Mouse (Mus musculus) C2C12 (cell line): ENCODE results near the gene Cyp24a1. TPM values are rescaled to one million over a fixed set of nuclear protein-coding genes. Genes with fewer than 3 reads are reported as not detected.

Source experiments
- H3K27me3 ChIP-seq: one replicate; pipeline ENCODE4 v1.6.1; 2011; ENCODE audit not compliant: control insufficient read depth, insufficient read depth, insufficient read length
- H3K36me3 ChIP-seq: one replicate; pipeline ENCODE4 v1.6.1; 2011; ENCODE audit not compliant: control insufficient read depth, insufficient read depth
- H3K4me3 ChIP-seq: one replicate; pipeline ENCODE4 v1.5.1; 2011; ENCODE audit warnings: mild to moderate bottlenecking, control low read depth; ENCODE audit not compliant: poor library complexity, insufficient read depth, severe bottlenecking
- H3K79me2 ChIP-seq: one replicate; pipeline ENCODE4 v1.6.1; 2011; ENCODE audit not compliant: control insufficient read depth, insufficient read depth
- H3K79me3 ChIP-seq: one replicate; pipeline ENCODE4 v1.6.1; 2011; ENCODE audit warnings: low read depth, control low read depth
- H3ac ChIP-seq: one replicate; pipeline ENCODE3; 2011; ENCODE audit warnings: low read depth; ENCODE audit not compliant: control insufficient read depth, insufficient read length
- CEBPB ChIP-seq: IDR thresholded peaks from one replicate; pipeline ENCODE4 v1.6.1; 2011; ENCODE audit warnings: low read depth, mild to moderate bottlenecking, control low read depth, moderate library complexity
- CTCF ChIP-seq: IDR thresholded peaks from one replicate; pipeline ENCODE4 v1.5.1; 2011; ENCODE audit not compliant: control insufficient read depth, insufficient read depth, insufficient read length
- FOSL1 ChIP-seq: IDR thresholded peaks from one replicate; pipeline ENCODE4 v1.8.0; 2011; ENCODE audit warnings: mild to moderate bottlenecking, low read length; ENCODE audit not compliant: poor library complexity, insufficient read depth, severe bottlenecking
- MAX ChIP-seq: IDR thresholded peaks from one replicate; pipeline ENCODE4 v1.6.1; 2011; ENCODE audit warnings: mild to moderate bottlenecking, control low read depth
- MYOD1 ChIP-seq: IDR thresholded peaks from one replicate; pipeline ENCODE4 v1.6.1; 2011; ENCODE audit warnings: low read depth; ENCODE audit not compliant: control insufficient read depth, insufficient read length
- MYOG ChIP-seq: IDR thresholded peaks from one replicate; pipeline ENCODE4 v1.6.1; 2011; ENCODE audit not compliant: control insufficient read depth, insufficient read length; ENCODE audit errors: extremely low read depth
- USF1 ChIP-seq: IDR thresholded peaks from one replicate; pipeline ENCODE4 v1.6.1; 2011; ENCODE audit warnings: low read depth, mild to moderate bottlenecking, control low read depth, moderate library complexity
- polyA plus RNA-seq: library from polyadenylated mRNA; unstranded; fragments of >200 nt; fragmentation: generic; extraction: Trizol; gene quantifications from one replicate; pipeline ENCODE4 v1.2.1, GENCODE M21; 2012; ENCODE audit warnings: missing spikeins

The Cyp24a1 gene
- polyA plus RNA-seq, 1 experiment, result not detected

- peaks cover 5% of the 10 kb centered on the region for H3K27me3 ChIP-seq
- H3K79me2 ChIP-seq, result no peaks in the 10 kb centered on the region
- H3ac ChIP-seq, result no peak overlapping the region
- H3K79me3 ChIP-seq, result no peaks in the 10 kb centered on the region
- no peaks in the 10 kb centered on the region for H3K36me3 ChIP-seq
- no peak overlapping the region for H3K4me3 ChIP-seq
- TF ChIP-seq MYOG, result no peak
- TF ChIP-seq CEBPB, result no peak
- no peak for TF ChIP-seq CTCF
- no peak for TF ChIP-seq USF1
- no peak for TF ChIP-seq MYOD1
- TF ChIP-seq MAX, result no peak
- TF ChIP-seq FOSL1, result no peak
Observed at GRCm38 (mm10) chr2:170503983-170504382, 7.0 kb upstream of the Cyp24a1 start.

- H3K79me2 ChIP-seq, result no peaks in the 10 kb centered on the region
- H3K27me3 ChIP-seq, result peaks cover 5% of the 10 kb centered on the region
- no peak overlapping the region for H3K4me3 ChIP-seq
- no peak overlapping the region for H3ac ChIP-seq
- TF ChIP-seq FOSL1 (no peak), MYOG (no peak), MYOD1 (no peak), MAX (no peak), CEBPB (no peak), CTCF (no peak), USF1 (no peak)
- no peaks in the 10 kb centered on the region for H3K79me3 ChIP-seq
- no peaks in the 10 kb centered on the region for H3K36me3 ChIP-seq
Observed at GRCm38 (mm10) chr2:170503343-170503742, 6.4 kb upstream of the Cyp24a1 start.

GRCm38 (mm10) chr2:170498011-170498410 is 1.1 kb upstream of the Cyp24a1 start:
- TF ChIP-seq USF1, result no peak
- TF ChIP-seq MYOD1, result no peak
- TF ChIP-seq CTCF, result no peak
- TF ChIP-seq CEBPB, result no peak
- no peak for TF ChIP-seq MYOG
- TF ChIP-seq MAX, result no peak
- TF ChIP-seq FOSL1, result no peak
- no peaks in the 10 kb centered on the region for H3K79me3 ChIP-seq
- H3K79me2 ChIP-seq, result no peaks in the 10 kb centered on the region
- H3K36me3 ChIP-seq, result no peaks in the 10 kb centered on the region
- peaks cover 45% of the 10 kb centered on the region for H3K27me3 ChIP-seq
- H3ac ChIP-seq, result no peak overlapping the region
- H3K4me3 ChIP-seq, result no peak overlapping the region

GRCm38 (mm10) chr2:170496154-170496930 is 603 bp downstream of the Cyp24a1 start, which contains the start of gene Pfdn4:
TSS of gene Pfdn4 (plus strand) at chr2:170496428.
- Histone ChIP-seq H3ac (no peak within 1 kb of the TSS), H3K79me3 (no peaks in the 10 kb centered on the region), H3K27me3 (peaks cover 51% of the 10 kb centered on the region), H3K36me3 (no peaks in the 10 kb centered on the region), H3K79me2 (no peaks in the 10 kb centered on the region), H3K4me3 (no peak within 1 kb of the TSS)
- no peak for TF ChIP-seq MYOD1
- TF ChIP-seq MAX, result no peak
- no peak for TF ChIP-seq USF1
- no peak for TF ChIP-seq CEBPB
- TF ChIP-seq FOSL1, result no peak

GRCm38 (mm10) chr2:170494784-170495710 is 1.9 kb downstream of the Cyp24a1 start:
- H3K27me3 ChIP-seq, result peaks cover 61% of the 10 kb centered on the region
- H3K79me3 ChIP-seq, result no peaks in the 10 kb centered on the region
- TF ChIP-seq CTCF, result no peak
- TF ChIP-seq MAX, result no peak
- TF ChIP-seq FOSL1, result no peak
- no peak for TF ChIP-seq MYOD1
- TF ChIP-seq MYOG, result no peak
- TF ChIP-seq USF1, result no peak
- TF ChIP-seq CEBPB, result no peak
- H3K79me2 ChIP-seq, result no peaks in the 10 kb centered on the region
- H3K4me3 ChIP-seq, result no peak overlapping the region
- no peak overlapping the region for H3ac ChIP-seq
- no peaks in the 10 kb centered on the region for H3K36me3 ChIP-seq
